Mouse (Mus musculus) CH12F3 (cell line): ENCODE results near the gene Psmb3.
"Not testable (repeated sequence)": the region's sequence is repeated elsewhere in the genome, so short reads cannot be mapped to it uniquely, and the experiment has no call there.

Experiments used
- in situ Hi-C: fragments of 300-500 bp; cut with MboI; formaldehyde crosslinking; loops from 2 replicates; pipeline ENCODE4 v1.14.3; 2020; ENCODE audit warnings: low sequenced_read_pairs

Psmb3 gene

DNA sequence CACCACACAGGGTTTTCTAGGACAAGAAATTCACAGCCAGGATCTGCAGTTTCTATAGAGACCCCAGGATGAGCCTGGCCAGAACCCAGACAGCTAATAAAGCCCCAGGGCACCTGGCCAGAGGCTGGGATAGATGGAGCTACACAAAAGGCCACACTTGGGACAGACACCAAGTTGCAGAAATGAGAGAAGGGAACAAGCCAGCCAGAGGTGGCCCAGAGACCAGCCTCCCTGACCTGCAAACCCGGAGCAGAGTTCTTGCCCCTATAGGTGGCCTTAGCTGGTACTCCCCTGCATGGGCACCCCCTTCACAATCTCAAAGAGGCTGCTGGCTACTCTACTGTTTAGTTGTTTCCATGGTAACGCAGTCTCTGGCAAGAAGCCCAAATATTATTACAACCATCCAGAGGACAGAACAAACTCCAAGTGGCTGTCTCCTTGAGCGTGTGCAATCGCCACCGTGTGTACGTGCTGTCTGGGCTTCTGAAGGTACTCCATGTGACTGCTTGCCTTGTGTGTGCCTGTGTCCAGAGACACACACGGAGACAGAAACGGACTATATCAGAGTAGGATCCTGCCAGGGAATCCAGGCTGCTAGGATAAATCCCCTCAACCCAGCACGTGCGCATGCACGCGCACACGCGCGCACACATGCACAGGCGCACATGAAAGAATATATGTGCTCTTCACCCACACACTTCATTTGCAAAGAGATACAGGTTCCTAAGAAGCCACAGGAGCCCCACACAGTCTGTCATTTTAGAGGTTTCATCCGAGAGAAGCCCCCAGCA is 8.1 kb upstream of the Psmb3 start:
- in situ Hi-C loops: loop anchor here (10.0 kb wide), 2 partner anchors 50 to 210 kb away; no protein-coding TSS in a partner anchor

DNA sequence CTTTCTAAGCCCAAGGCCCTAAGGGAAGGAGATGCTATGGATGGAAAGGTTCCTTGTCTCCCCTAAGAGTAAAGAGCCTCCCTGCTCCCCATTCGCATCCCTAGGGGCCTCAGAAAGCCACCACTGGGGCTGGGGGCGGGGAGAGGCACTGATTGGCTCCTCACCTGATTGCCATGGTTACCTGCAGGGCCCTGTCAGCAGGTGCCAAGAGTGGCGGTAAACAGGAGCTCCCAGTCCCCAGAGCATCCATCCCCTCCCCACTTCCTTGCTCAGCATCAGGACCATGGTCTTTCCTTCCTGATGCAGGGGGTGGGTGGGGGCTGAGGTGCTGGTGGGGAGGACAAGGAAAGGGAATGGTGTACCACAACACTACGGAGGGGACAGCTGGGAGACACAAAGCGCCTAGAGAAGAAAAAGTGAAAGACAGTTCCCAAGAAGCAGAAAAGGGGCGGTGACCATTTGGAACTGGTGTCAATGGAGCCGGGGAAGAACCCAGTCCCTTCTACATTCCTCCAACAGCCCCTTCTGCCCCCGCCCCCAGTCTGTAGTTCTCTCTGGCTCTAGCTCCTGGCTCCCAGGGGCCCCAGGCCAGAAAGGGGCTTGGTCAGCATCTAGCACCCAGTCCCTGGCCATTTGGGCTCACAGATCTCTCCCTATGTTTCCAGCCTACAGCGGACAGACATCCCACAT is 7.3 kb upstream of the Psmb3 start:
- in situ Hi-C loops: loop anchor here (10.0 kb wide), 2 partner anchors 51 to 211 kb away; no protein-coding TSS in a partner anchor

DNA sequence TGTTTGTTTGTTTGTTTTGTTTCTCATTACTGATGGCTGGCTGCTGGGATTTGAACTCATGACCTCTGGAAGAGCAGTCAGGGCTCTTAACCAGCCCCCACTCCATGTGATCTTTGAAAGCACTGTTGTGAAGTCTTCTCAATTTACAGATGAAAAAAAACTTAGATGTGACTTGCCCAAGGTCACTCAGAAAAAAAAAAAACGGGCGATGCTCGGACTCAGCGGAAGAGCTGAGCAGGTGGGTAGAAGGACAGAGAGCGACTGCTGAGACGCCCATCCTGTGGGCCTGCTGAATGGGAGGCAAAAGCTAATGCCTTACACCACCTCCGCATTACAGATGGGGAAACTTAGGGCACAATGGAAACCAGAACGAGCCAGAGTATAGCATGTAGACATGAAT is 6.5 kb upstream of the Psmb3 start:
- in situ Hi-C loops: loop anchor here (10.0 kb wide), 2 partner anchors 52 to 212 kb away; no protein-coding TSS in a partner anchor

DNA sequence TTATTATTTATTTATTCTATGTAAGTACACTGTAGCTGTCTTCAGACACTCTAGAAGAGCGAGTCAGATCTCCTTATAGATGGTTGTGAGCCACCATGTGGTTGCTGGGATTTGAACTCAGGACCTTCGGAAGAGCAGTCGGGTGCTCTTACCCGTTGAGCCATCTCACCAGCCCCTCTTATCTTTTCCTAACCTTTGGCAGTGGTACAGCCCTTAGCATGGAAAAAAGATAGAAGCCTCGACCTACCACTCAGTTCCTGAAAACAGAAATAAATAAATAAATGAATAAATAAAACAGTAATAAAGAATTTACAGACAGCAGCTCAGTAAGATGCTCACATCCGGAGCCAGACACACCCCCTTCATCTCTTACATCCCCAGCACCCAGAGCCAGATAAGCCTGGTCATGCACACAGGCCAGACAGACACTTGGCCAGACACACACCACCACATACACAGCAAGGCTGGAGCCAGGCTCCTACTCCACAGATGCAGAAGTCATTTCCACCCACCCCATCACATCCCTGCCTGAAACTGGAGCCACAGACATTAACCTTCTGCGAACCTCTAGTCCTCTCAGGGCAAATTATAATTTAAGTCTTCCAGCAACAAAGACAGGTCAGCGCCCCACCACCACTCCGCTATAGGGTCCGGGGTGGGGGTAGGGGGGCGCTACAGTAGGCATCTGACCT is 5.9 kb upstream of the Psmb3 start:
- in situ Hi-C loops: loop anchor here (10.0 kb wide), 2 partner anchors 53 to 213 kb away; no protein-coding TSS in a partner anchor

DNA sequence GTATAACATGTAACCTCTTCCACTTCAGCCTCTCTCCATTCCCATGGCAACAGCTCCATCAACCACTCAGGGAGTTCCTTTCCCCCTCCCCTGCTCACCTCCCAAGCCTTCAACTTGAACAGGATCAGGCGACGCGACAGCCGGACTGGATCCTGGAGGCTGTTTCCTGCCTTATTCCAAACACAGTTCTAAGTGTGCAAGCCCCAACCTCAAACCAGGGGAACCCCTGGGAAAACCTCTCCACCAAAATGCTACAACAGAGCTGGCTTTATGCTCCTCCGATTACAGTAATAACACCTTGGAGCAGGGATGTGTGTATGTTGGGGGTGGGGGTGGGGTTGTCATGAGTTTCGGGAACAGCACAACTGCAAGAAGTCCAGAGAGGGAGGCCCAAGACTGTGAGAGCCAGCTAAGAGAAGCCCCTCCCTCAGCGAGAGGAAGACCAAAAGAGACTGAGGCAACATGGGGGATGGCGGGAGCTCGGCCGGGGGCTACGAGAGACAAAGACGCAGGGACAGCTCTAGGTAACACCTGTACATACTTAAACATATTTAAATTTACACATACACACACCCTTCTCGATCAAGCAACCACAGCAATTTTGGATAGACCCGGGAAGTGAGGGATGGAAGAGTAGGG is 5.2 kb upstream of the Psmb3 start:
- in situ Hi-C loops: loop anchor here (10.0 kb wide), 2 partner anchors 53 to 213 kb away; no protein-coding TSS in a partner anchor

DNA sequence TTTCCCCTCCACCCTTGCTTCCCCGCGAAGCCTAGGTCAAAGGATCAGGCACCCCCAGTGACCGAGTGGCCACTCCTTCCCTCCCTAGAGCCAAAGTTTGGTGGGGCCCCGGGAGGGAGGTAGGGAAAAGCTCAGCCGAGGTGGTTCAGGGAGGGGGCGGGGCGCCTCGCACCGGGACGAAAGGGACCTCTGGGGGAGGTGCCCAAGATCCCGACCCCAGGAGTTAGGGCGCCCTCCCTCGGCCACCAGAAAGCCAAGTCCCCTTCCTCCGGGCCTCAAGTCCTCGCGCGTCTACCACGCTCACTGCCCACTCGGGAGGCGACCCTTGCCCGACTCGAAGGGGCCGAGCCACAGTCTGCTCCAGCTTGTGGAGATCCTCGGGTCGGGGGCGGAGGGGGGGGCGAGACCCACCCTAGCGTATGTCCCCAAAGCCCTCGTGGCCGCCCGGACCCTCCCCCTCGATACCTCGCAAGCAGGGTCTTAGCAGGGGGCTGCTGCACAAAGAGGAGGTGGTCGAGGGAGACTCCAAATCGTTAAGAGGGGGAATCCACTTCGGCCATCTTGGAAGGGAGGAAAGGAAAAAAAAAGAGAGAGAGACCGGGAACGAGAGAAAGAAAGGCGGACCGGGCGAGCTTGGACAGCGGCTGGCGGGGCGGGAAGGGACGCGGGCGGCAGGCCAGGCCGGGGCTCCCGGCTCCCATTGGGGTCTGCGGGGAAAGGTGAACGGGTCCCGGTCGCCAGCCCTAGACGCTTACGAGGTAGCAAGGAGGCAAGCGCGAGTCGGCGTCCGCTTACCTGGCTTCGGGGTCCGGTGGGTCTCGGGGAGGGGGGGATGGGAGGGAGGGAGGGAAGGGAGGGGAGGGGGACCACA is 4.2 kb upstream of the Psmb3 start:
- in situ Hi-C loops: loop anchor here (10.0 kb wide), 2 partner anchors 54 to 214 kb away; no protein-coding TSS in a partner anchor

DNA sequence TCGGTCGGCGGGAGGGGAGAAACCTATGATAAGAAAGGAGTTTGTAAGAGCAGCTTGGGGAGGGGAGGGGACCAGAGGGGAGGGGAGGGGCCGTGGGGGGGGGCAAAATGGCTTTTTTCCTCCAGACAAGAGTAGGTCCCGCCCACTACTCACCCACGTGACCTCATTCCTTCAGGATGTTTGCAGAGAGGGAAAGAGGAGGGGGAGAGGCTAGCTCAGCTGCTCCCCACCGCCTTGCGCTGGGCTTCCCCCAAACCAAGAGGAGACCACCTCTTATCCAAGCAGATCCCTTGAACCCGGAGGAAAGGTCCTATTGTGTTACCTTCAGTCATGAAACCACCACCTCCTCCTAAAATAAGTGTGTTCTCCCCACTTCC is 3.6 kb upstream of the Psmb3 start:
- in situ Hi-C loops: loop anchor here (10.0 kb wide), 2 partner anchors 55 to 215 kb away; no protein-coding TSS in a partner anchor

DNA sequence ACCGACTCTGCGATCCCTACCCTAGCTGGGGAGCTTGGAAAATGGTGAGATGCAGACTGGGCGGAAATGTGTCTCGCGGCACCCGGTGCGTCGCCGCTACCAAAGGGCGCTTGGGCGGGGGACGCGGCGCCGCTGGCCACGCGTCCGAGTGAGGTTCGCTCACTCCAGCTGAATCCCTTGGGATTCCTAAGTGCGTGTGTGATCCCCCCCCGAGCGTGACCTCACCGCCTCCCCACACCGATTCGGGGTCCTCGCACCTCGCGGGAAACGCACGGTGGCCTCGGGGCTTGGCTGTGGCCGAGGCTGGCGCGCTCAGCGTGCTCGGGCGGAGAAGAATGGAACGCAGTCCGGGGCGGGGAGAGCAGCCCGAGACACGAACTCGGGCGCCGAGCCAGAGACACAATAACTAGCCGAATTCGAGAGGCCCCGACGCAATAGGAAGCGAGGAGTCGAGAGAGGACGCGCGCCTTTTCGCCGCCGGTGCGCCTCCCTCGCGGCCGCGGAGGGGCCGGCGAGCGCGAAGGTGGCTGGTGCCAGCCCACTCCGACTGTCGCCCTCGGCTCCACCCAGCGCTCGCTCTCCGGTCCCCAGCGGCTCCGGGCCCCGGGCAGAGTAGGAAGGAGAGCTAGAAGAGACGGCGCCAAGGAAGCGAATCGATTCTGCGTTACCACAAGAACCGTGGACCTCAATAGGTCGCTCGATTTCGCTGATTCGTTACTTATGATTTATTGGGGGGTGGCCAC is 3.0 kb upstream of the Psmb3 start, which contains the start of gene Pcgf2:
Gene Pcgf2, minus strand, starts transcription at position 495 of the 743 bp plus-strand sequence.
- in situ Hi-C loops: no loop called here

DNA sequence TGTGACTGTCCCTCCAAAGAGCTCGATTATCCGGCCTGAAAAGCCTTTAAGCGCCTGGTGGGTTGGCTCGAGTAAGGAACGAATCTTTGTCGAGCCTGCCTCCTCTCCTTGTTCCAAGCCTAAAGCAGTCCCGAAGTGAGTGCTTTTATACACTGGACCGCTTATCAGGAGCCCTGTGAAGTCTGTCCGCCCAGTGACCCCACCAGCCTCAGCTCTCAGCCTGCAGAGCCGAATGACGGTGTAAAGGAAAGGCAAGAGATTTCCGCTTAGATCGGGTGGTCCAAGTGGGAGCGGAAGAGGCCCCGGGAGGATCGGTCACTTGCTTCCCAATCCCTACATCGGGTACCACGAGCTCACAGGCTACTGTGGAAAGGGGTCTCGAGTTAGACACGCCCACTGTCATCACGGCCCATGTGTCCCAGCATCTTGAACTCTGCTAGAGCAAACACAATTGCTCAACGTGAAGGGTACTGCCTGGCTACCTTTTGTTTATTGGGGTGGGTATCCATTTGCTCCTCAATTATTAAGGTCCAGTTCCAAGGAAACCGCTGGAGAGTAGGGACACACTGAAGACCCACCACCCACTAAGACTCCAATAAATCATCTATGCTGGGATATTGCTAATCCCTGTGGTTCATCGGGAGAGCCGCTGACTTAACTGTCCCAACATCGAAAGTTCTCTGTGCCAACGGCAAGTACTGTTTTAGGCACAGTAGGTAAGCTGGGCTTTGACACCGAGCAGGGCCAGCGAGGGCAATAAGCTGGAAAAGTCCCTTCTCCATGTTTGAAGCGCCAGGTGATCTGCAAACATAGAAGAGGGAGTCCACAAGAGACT is 2.2 kb upstream of the Psmb3 start:
- in situ Hi-C loops: no loop called here

DNA sequence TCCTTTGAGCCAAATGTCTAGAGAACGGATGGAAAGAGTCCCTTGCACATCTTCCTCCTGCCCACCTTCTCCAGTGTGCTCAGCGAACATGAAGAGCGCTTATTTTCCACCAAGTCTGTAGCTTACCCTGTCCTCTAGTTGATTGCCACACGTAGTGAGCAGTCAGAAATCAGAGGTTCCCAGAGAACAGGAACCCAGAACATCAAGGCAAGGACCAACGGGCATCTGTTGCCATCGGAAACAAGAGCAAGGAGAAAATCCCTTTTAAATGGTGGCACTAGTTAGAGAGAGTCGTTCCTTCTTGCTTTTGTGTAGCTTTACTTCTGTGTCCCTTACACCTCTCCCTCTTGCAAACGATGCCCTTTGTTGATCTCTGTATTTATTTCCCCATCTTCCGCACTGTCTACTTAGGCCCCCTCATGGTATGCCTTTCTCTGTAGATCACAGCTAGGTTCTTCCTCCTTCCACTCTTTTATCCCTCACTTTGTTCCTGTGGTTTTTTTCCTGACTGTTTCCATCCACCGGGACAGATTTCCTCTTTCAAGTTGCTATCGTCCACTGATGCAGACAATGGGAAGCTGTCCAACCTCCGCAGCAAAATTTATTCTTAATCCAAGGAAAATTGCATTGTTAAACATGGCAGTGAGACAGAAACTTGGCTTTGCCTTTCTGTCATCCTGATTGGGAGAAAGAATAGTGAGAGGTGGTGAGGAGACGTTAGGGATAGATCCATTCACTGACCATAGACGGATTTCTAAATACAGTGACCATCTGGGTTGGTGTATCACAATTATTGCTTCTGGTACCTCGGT is 1.4 kb upstream of the Psmb3 start:
- in situ Hi-C loops: no loop called here

DNA sequence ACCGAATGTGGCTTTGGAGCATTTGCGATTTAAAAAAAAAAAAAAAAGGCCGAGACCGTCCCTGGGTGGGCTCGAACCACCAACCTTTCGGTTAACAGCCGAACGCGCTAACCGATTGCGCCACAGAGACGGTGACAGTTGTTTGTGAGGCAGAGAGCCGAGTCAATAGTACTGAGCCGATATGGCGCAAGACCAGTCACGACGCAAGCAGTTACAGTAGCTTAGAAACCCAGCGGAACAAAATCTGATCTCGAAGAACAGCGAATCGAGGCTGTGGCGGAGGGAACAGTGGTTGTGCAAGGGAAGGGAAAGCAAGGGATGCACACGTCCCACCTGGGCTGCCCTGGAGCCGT is 830 bp upstream of the Psmb3 start:
- in situ Hi-C loops: no loop called here

DNA sequence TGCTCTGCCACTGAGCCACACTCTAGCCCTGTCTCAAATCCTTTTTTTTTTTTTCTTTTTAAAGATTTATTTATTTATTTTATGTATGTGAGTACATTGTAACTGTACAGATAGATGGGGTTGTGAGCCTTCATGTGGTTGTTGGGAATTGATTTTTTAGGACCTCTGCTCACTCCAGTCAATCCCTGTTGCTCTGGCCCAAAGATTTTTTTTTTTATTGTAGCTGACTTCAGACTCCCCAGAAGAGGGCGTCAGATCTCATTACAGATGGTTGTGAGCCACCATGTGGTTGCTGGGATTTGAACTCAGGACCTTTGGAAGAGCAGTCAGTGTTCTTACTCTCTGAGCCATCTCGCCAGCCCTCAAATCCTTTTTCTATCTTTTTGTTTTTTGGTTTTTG is 6.9 kb downstream of the Psmb3 start:
- in situ Hi-C loops: not testable (repeated sequence)

DNA sequence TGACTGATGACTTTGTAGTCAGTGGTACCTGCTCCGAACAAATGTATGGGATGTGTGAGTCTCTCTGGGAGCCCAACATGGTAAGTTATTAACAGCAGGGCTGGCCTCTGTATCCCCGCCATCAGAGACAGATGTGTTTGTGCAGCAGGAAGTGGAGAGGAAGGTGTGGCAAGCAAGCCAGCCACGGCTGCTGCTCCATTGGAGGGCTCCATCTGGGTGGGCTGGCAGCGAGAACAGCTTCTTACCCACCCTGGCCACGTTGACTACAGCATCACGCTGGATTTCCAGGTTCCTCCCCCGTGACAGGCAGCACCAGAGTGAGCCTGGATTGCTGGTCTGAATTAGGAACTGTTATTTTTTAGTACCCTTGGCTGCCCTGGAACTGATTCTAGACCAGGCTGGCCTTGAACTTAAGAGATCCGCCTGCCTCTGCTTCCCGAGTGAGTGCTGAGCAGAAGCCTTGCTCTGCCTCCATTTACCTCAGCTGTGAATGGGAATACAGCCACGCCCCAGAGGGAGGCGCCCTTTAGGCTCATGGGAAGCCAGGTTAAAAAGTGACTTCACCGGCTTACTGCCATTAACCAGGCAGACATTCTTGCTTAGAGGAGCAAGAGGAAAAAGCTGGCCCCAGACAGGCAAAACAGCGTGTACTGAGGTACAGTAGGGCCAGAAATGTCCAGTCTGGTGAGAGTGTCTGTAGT is 8.2 kb downstream of the Psmb3 start:
- in situ Hi-C loops: no loop called here

DNA sequence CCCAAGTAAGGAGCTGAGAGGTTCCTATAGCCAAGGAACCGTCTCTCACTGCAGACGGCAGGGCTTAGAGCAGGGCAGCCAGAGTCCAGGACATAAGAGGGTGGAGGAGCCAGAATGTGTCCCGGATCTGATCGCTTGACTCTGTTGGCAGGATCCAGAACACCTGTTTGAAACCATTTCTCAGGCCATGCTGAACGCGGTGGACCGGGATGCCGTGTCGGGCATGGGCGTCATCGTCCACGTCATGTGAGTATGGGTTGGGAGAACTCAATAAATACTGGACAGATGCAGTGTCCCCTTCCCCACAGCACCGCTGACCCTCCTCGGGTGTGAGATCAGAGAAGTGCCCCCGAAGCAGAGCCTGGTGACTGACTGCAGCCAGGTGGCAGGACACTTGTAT is 9.1 kb downstream of the Psmb3 start:
- in situ Hi-C loops: no loop called here

DNA sequence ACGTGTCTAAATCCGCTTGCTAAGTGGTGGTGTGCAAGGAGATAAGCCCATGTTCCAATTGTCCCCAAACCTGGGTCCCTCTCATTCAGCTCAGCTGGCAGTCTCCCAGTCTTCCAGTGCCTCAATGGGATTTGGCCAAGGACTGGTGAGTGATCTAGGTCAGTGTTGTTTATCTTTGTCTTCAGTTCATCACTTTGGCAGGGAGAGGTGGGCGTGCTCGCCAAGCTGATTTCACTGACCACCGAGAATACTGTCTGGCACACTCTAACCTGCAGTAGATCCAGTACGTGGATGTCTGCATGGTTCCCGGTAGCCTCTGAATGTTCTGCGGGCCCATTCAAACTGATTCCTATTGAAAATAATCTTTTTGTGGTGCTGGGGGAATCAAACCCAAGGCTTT is 10.7 kb downstream of the Psmb3 start:
- in situ Hi-C loops: no loop called here

DNA sequence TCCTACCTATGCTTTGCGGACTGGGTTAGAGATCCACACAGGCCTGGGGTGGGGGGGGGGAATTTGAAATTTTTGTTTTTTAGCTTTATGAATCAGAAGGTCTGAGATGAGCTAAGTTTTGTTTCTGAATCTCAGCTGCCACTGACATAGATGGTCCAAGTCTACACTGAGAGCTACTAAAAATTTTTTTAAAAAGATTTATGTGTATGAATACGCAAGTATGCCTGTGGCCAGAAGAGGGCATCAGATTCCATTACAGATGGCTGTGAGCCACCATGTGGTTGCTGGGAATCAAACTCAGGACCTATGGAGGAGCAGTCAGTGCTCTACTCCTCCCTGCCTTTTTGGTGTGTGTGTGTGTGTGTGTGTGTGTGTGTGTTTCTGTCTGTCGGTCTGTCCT is 11.2 kb downstream of the Psmb3 start:
- in situ Hi-C loops: no loop called here
